Mouse (Mus musculus): Measurements from ENCODE around the gene Gsta3. TPM values are rescaled to one million over a fixed set of nuclear protein-coding genes. Genes with fewer than 3 reads are reported as not detected.

Gene Gsta3
- polyA plus RNA-seq, 1 experiment from 2014 or later: 15.6 TPM

- no peak overlapping the region for H3K4me2 ChIP-seq (replicated peaks)
- WGBS: 86% methylated on average over 1 of the region's 1 CpGs
- ATAC-seq: 0 out of 2 replicates have a peak, but pooled peaks have one; percentile 3
Measured at GRCm38 (mm10) chr1:21241096-21241495, 707 bp downstream of the Gsta3 start.

GRCm38 (mm10) chr1:21244290-21244960 is 4.0 kb downstream of the Gsta3 start:
- Histone ChIP-seq H3K9me3 (no peaks in the 10 kb centered on the region), H3K4me3 (replicated peaks) (no peak overlapping the region), H3K4me2 (replicated peaks) (no peak overlapping the region), H3K27ac (no peak overlapping the region), H3K4me1 (replicated peaks) (no peaks in the 10 kb centered on the region), H3K36me3 (no peaks in the 10 kb centered on the region), H3K27me3 (replicated peaks) (no peaks in the 10 kb centered on the region), H3K9ac (no peak overlapping the region)
- WGBS: 75% methylated on average over 4 of the region's 4 CpGs
- no peak for ATAC-seq

More at GRCm38 (mm10) chr1:21241096-21241495, 707 bp downstream of the Gsta3 start:
- no peak overlapping the region for H3K9ac ChIP-seq
- H3K27ac ChIP-seq: no peak overlapping the region
- H3K4me3 ChIP-seq (replicated peaks): no peak overlapping the region
- no peaks in the 10 kb centered on the region for H3K27me3 ChIP-seq (replicated peaks)
- H3K4me1 ChIP-seq (replicated peaks): no peaks in the 10 kb centered on the region
- H3K9me3 ChIP-seq: no peaks in the 10 kb centered on the region
- H3K36me3 ChIP-seq: no peaks in the 10 kb centered on the region

- ATAC-seq: no peak
- H3K9ac ChIP-seq: no peak overlapping the region
- no peak overlapping the region for H3K4me2 ChIP-seq (replicated peaks)
- no peak overlapping the region for H3K4me3 ChIP-seq (replicated peaks)
- 83% methylated on average over 3 of the region's 3 CpGs for WGBS
- H3K9me3 ChIP-seq: no peaks in the 10 kb centered on the region
- no peaks in the 10 kb centered on the region for H3K4me1 ChIP-seq (replicated peaks)
- H3K36me3 ChIP-seq: no peaks in the 10 kb centered on the region
- H3K27me3 ChIP-seq (replicated peaks): no peaks in the 10 kb centered on the region
- no peak overlapping the region for H3K27ac ChIP-seq
Measured at GRCm38 (mm10) chr1:21246136-21246535, 5.7 kb downstream of the Gsta3 start.

GRCm38 (mm10) chr1:21247896-21248295 is 7.5 kb downstream of the Gsta3 start:
- ATAC-seq: no peak
- no peak overlapping the region for H3K27ac ChIP-seq
- no peaks in the 10 kb centered on the region for H3K27me3 ChIP-seq (replicated peaks)

GRCm38 (mm10) chr1:21248560-21249390 is 8.4 kb downstream of the Gsta3 start:
- Histone ChIP-seq H3K36me3 (no peaks in the 10 kb centered on the region), H3K4me3 (replicated peaks) (no peak overlapping the region), H3K9ac (no peak overlapping the region), H3K27ac (no peak overlapping the region), H3K9me3 (no peaks in the 10 kb centered on the region), H3K4me2 (replicated peaks) (no peak overlapping the region), H3K27me3 (replicated peaks) (no peaks in the 10 kb centered on the region), H3K4me1 (replicated peaks) (no peaks in the 10 kb centered on the region)
- ATAC-seq: no peak
- WGBS: 85% methylated on average over 9 of the region's 9 CpGs

More at GRCm38 (mm10) chr1:21247896-21248295, 7.5 kb downstream of the Gsta3 start:
- Histone ChIP-seq H3K4me1 (replicated peaks) (no peaks in the 10 kb centered on the region), H3K36me3 (no peaks in the 10 kb centered on the region), H3K4me2 (replicated peaks) (no peak overlapping the region), H3K9ac (no peak overlapping the region), H3K9me3 (no peaks in the 10 kb centered on the region), H3K4me3 (replicated peaks) (no peak overlapping the region)

GRCm38 (mm10) chr1:21251661-21252060 is 11.3 kb downstream of the Gsta3 start:
- no peak overlapping the region for H3K4me2 ChIP-seq (replicated peaks)
- no peaks in the 10 kb centered on the region for H3K27me3 ChIP-seq (replicated peaks)
- no peak overlapping the region for H3K27ac ChIP-seq
- H3K36me3 ChIP-seq: no peaks in the 10 kb centered on the region
- no peaks in the 10 kb centered on the region for H3K4me1 ChIP-seq (replicated peaks)
- no peak overlapping the region for H3K4me3 ChIP-seq (replicated peaks)
- no peak overlapping the region for H3K9ac ChIP-seq
- no peaks in the 10 kb centered on the region for H3K9me3 ChIP-seq
- WGBS: 65% methylated on average over 6 of the region's 6 CpGs
- ATAC-seq: no peak

GRCm38 (mm10) chr1:21252566-21253302 is 12.3 kb downstream of the Gsta3 start:
- no peak overlapping the region for H3K4me2 ChIP-seq (replicated peaks)

GRCm38 (mm10) chr1:21253303-21253650 is 12.9 kb downstream of the Gsta3 start:
- no peak for ATAC-seq
- WGBS: 74% methylated on average over 1 of the region's 1 CpGs

More at GRCm38 (mm10) chr1:21252566-21253302, 12.3 kb downstream of the Gsta3 start:
- no peak overlapping the region for H3K27ac ChIP-seq
- H3K4me1 ChIP-seq (replicated peaks): no peaks in the 10 kb centered on the region
- H3K4me3 ChIP-seq (replicated peaks): no peak overlapping the region
- no peak overlapping the region for H3K9ac ChIP-seq
- H3K27me3 ChIP-seq (replicated peaks): no peaks in the 10 kb centered on the region
- H3K36me3 ChIP-seq: no peaks in the 10 kb centered on the region
- ATAC-seq: no peak
- no peaks in the 10 kb centered on the region for H3K9me3 ChIP-seq
- 69% methylated on average over 10 of the region's 10 CpGs for WGBS

GRCm38 (mm10) chr1:21253856-21254255 is 13.5 kb downstream of the Gsta3 start:
- Histone ChIP-seq H3K27me3 (replicated peaks) (no peaks in the 10 kb centered on the region), H3K27ac (no peak overlapping the region), H3K9ac (no peak overlapping the region), H3K9me3 (no peaks in the 10 kb centered on the region), H3K4me3 (replicated peaks) (no peak overlapping the region), H3K4me2 (replicated peaks) (no peak overlapping the region), H3K36me3 (no peaks in the 10 kb centered on the region), H3K4me1 (replicated peaks) (no peaks in the 10 kb centered on the region)
- no peak for ATAC-seq
- WGBS: 78% methylated on average over 4 of the region's 4 CpGs

More at GRCm38 (mm10) chr1:21253303-21253650, 12.9 kb downstream of the Gsta3 start:
- H3K36me3 ChIP-seq: no peaks in the 10 kb centered on the region
- no peaks in the 10 kb centered on the region for H3K9me3 ChIP-seq
- H3K4me1 ChIP-seq (replicated peaks): no peaks in the 10 kb centered on the region
- H3K27ac ChIP-seq: no peak overlapping the region
- no peak overlapping the region for H3K4me2 ChIP-seq (replicated peaks)
- no peak overlapping the region for H3K9ac ChIP-seq
- no peaks in the 10 kb centered on the region for H3K27me3 ChIP-seq (replicated peaks)
- H3K4me3 ChIP-seq (replicated peaks): no peak overlapping the region

- Histone ChIP-seq H3K27ac (no peak overlapping the region), H3K9ac (no peak overlapping the region), H3K36me3 (no peaks in the 10 kb centered on the region), H3K4me3 (replicated peaks) (no peak overlapping the region), H3K4me1 (replicated peaks) (no peaks in the 10 kb centered on the region), H3K27me3 (replicated peaks) (no peaks in the 10 kb centered on the region), H3K4me2 (replicated peaks) (no peak overlapping the region), H3K9me3 (no peaks in the 10 kb centered on the region)
- ATAC-seq: peak; percentile 76; the same call in 1 of the 2 replicates
- 89% methylated on average over 7 of the region's 7 CpGs for WGBS
Measured at GRCm38 (mm10) chr1:21255625-21256345, 15.4 kb downstream of the Gsta3 start.

- Histone ChIP-seq H3K4me3 (replicated peaks) (no peak overlapping the region), H3K27me3 (replicated peaks) (no peaks in the 10 kb centered on the region), H3K4me2 (replicated peaks) (no peak overlapping the region), H3K9ac (no peak overlapping the region), H3K9me3 (no peaks in the 10 kb centered on the region), H3K27ac (no peak overlapping the region), H3K4me1 (replicated peaks) (no peaks in the 10 kb centered on the region), H3K36me3 (no peaks in the 10 kb centered on the region)
- 64% methylated on average over 3 of the region's 3 CpGs for WGBS
- ATAC-seq: peak; percentile 55
Measured at GRCm38 (mm10) chr1:21256391-21256790, 16.0 kb downstream of the Gsta3 start.

GRCm38 (mm10) chr1:21256871-21257270 is 16.5 kb downstream of the Gsta3 start:
- Histone ChIP-seq H3K4me3 (replicated peaks) (no peak overlapping the region), H3K9ac (no peak overlapping the region), H3K27ac (no peak overlapping the region), H3K27me3 (replicated peaks) (no peaks in the 10 kb centered on the region), H3K4me1 (replicated peaks) (no peaks in the 10 kb centered on the region), H3K4me2 (replicated peaks) (no peak overlapping the region), H3K9me3 (no peaks in the 10 kb centered on the region), H3K36me3 (no peaks in the 10 kb centered on the region)
- 75% methylated on average over 5 of the region's 5 CpGs for WGBS
- ATAC-seq: no peak

Measured in intestine, embryonic 15.5 days (tissue).